Mouse (Mus musculus): ENCODE data around the gene Gabbr2.
A peak's percentile ranks its signal among the peaks of the same experiment; 100 is the strongest.

The Gabbr2 gene

DNA sequence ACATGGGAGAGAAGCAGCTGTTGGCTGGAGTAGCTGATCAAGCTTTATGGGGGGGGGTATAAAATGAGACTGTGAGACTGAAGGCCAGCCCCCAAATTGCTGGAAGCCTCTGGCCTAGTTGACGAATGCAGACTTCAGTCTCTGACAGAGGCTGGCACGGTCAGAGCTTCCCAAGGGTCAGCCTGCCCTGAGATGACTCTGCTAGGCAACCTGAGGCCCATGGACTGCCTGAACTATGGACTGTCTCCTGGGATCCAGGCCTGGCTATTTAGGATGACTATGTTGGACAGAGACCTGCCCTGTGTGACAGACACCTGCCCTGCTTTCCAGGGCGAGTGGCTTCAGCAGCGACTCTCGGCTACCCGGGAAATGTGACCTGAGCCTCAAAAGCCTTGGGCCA is 281.7 kb downstream of the Gabbr2 start:
- DNase-seq (ENCODE audit: low spot score), result no peak

DNA sequence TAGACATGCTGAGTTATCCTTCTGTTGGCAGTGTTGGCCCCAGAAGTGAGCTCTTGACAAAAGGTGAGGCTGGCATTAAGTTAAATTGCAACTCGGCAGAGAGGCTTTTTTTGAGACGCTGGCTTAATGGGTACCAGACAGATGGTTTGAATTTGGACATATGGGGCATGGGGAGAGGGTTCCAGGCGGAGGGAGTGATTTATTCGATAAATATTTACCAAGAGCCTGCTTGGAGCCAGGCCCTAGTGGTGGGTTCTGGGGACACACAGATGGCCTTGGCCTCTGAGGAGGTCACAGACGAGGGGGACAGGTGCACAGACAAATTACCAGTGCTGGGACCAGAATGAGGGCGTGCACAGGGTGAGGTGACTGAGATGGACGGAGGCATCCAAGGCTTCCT is 282.2 kb downstream of the Gabbr2 start:
- DNase-seq (ENCODE audit: low spot score), result no peak

DNA sequence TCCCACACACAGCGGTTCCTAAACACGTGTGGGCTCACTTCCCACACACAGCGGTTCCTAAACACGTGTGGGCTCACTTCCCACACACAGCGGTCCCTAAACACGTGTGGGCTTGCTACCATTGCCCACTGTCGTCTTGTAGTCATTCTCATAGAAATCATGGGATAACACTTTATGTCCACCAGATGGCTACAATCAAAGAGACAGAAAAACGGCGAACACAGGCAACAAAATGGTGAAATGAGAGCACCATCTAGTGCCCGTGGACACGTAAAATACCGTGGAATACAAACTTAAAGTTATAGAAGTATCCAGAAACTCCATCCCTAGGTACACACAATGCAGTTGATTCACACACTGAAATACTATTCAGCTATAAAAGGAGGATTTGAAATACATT is 285.9 kb downstream of the Gabbr2 start:
- DNase-seq (ENCODE audit: low spot score), result no peak

DNA sequence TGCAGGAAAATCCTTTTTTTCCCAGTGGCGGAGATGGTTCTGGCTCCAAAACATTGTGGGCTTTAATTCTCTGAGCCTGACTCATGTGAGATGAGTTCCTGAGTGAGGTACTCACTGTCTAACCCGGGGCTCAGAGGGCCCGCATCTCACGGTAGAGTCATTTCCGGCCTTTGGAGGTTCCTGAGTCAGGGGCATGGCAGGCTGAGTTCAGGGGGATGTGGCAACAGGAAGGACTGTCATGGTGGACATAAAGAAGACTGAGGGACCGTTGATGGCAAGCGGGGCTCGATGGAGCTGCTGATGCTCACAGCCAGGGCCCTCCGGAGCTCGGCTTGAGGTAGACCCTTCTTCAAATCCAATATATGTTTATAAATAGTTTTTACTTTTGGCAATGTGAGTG is 288.5 kb downstream of the Gabbr2 start:
- no peak for DNase-seq (ENCODE audit: low spot score)

DNA sequence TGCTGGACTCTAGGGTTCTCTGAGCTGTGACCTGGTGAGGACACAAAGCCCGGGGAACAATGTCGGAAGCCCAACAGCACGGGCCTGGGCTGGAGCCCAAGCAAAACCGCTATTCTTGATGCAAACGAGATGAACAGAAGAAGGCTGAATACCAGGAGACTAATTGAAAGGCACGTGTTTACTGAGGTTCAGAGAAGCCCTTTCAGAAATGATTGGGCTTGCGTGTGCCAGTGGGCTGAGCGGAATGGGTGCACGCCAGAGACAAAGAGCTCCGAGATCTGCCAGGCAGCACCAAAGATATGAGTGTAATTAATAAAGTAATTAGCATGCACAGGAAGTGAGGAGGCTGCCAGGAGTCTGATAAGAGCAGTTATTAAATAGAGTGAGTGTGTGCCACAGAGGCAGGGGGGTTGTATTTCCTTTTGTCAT is 291.4 kb downstream of the Gabbr2 start:
- DNase-seq (ENCODE audit: low spot score), result no peak

DNA sequence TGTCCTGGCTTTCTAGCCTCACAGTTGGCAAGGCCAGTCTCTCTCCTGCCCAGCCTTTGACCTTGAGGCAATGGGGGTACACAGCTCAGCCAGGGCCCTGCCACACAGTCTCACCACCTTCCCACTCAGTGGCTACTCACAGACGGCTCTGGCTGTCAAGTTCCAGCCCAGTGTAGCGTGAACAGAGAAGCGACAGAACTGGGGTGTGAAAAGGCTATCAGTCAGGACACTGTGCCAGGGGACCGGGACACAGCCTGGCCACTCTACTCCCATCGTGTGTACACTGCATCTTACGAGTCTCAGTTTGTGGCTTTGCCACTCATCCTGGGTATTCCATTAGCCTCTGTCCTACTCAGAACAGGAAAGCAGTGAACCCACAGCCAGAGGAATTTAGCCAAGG is 295.2 kb downstream of the Gabbr2 start:
- no peak for DNase-seq (ENCODE audit: low spot score)

DNA sequence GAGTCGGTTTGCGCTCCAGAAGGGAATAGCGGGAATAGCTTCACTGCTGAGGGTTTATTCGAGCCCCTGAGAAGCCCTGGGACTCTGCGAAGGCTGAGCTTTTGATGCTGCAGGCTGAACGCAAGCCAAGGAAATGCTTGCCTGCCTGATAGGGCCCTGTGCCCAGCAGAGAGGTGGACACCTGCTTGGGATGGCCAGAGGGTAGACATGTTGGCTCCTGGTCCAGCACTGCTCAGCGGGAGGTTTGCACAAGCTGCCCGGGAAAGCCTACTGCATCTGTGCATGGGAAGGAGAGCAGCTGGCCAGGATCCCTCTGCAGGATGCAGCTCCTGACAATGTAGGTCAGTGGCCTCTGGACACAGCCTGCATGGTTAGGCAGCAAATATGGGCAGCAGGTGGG is 301.1 kb downstream of the Gabbr2 start:
- DNase-seq (ENCODE audit: low spot score), result no peak

DNA sequence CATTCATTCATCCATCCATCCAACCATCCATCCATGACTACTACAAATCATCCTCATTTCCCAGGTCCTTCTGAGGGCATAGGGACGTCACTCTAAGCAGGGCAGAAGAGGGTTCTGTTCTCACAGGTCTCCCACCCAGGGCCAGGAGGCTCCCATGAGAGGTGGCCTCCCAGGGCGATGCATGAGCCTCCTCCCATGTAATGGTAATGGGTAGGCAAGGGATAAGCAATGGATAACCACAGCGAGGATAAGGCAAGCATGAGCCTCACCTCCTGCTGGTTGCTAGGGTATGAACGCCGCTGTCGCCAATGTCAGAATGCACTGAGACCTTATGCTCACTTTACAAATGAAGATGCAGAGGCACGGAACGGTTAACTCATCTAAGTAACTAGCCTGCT is 301.7 kb downstream of the Gabbr2 start:
- DNase-seq (ENCODE audit: low spot score), result no peak

DNA sequence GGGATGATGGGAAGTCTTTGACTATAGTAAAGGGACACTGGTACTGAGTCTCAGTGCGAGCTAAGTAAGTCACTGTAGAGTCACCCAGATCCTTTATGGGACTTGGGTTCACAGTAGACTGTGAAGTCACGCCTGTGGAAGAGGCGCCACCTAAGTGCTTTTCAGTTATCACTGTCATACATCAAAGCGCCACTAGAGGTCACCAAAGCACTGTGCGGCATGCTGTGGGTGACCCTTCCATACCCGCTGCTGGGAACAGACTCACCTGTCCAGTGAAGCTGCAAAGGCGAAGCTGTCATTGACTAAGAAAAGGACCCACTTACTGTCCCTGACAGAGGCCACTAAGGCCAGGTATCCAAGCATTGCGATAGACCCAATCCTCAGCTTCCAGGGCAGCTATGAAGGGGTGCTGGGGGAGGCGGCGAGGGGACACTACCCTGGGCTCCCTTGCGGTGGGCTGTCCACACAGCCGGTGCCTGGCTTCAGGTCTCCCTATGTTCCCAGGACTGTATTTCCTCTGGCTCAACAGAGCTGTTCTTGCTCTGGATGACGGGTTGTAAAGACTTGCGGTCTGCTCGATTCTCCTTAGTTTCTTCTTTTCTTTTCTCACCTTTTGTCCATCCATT is 302.2 kb downstream of the Gabbr2 start:
- peak; percentile 57 for DNase-seq (ENCODE audit: low spot score)

DNA sequence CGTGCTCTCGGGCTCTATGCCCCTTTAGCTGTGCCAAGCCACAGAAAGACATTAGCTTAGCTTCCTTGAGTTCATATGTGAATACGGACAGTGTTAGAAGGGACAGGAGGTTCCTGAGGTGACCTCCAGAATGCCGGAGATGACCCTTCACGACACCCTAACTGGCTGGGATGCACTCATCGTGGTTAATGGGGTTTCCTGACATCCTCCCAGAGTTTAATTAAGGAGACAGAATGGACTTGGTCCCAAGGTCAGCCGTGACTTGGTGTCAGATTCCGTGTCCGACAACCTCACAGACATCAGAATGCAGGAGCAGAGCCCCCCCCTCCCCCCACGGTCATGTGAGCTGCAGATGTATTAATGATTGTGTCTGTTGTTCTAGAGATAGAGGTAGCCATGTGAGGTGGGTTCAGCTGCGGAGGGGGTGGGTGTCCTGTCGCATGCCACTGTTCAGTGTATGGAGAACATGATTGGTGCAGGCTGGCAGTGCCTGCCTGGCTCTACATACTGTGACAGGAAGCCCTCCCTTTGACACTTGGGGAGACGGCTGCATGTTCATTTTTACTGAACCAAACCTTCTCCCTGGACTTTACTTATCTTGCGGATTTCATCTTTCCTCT is 303.4 kb downstream of the Gabbr2 start:
- no peak for DNase-seq (ENCODE audit: low spot score)

DNA sequence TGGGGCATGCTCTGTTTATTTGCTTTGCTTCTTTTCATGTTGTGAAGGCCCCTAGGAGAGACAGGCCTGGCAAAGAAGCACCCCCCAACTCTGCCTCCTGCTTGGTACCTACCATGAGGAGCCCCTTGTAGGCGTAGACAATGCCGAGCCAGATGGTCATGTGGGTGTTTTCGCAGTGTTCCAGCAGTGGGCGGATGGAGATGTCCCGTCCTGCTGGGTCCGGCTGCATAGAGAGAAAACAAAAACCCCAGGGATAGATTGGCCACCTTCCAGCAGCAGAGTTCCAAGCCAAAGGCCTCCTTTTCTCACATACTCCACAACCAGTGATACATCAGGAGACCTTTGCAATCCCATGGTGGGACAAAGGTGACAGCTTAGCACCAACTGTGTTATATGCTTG is 307.5 kb downstream of the Gabbr2 start:
- peak; percentile 63 for DNase-seq (ENCODE audit: low spot score)

DNA sequence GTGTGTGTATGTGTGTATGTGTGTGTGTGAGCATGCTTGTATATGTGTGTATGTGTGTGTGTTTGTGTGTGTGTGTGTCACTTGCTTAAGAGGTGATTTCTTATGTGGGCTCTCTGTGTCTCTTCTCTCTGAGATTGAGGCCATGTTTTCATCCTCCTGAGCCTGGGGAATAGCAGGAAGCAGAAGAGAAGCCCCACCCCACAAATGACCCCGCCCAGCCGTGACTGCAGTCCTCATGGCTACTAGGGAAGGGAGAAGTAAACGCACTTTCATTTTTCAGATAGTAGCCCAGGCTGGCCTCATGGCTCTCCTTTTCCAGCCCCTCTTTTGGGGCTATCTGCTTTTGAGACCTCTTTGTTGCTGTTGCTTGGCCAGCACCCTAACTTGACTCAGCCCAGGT is 315.0 kb downstream of the Gabbr2 start:
- DNase-seq (ENCODE audit: low spot score), result no peak

DNA sequence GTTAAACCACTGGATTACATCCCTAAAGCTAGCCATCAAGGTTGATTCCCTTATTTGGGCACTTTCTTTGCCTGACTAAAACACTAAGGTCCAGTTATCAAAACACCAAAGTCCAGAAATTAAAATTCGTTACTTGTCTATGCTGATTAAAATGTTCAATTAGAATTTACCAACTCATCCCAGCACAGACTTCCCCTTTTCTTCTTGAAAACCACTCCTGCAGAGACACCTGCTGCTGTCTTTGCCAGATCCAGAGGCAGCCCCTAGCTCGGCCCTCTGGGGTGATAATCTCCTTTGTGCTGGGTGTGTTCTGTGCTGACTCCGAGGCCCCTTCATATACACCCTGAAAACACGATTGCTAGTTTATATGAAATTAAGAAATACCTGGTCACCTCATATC is 315.7 kb downstream of the Gabbr2 start:
- DNase-seq (ENCODE audit: low spot score), result no peak

DNA sequence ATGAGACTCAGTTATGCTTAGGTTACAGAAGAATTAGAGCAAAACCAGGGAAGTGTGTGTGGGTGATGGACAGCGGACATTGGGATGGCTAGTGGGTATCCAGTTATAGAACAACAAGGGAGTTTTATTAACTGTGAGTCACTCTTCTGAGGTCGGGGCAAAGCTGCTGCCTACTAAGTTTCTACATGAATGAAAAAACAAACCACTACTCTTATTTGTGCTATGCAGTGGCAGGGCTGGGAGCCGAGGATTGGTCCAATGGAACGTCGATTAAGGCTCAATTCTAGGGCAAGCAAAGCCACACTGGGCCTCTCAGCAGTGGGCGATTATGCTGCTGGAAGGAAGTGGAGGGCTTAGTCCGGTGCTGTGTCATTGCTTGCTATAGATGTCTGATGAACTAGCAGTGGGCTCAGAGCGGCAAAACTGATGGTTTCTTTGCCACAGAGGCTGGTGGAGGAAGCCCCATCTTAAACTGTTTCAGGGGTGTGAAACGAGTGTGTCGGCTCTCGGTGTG is 316.3 kb downstream of the Gabbr2 start:
- no peak for DNase-seq (ENCODE audit: low spot score)

DNA sequence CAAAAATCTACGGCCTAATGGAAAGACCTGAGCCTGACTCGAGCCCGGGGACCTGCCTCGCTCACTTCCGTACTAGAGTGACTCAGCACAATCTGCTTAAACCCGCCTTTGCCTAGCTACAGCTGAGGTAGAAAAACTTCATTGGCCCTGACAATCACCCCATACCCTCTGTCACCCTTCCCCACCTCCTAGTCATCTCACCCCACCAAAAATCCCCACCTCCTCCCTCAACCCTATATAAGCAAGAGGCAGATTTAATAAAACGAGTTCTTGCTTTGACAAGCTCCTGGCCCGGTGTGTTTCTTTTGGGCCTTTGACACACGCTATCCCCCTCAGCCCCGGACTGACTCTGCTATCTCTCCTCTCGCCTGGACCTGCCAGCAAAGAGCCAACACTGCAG is 323.1 kb downstream of the Gabbr2 start:
- no peak for DNase-seq (ENCODE audit: low spot score)

DNA sequence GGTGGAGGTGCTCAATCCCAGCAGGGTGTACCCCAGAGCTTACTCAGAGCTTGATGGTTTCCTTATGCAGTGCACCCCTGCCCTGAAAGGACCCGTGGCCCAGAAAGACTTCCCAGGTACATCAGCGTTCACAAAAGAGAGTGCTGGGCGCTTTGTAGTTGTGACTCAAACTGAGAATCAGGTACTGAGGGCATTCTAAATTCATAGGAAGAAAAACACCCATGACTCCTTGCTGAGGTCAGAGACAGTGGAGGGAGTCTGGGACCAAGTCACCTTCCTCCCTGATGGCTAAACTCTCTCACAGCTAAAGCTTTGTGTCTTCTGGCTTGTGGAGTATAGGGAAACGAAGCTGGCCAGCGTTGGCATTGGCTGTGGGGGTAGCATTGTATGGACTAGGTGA is 325.3 kb downstream of the Gabbr2 start:
- no peak for DNase-seq (ENCODE audit: low spot score)

DNA sequence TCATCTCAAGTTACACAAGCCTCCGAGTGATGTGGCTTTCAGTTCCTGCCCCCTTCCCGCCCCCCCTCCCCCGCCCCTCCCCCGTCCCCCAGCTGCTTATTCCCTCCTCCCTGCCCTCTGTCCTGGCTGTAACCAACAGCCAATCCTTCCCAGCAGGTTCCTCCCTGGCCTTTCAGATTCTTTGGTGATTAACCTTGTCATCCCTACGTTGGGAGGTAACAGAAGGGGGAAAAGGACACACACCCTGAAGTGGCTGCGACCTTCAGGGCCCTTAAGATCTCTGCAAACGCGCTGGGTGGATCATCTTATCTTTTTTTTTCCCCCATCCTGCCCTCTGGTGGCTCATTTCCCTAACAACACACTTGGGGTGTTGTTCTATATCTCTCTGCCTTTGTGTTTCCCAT is 326.3 kb downstream of the Gabbr2 start:
- no peak for DNase-seq (ENCODE audit: low spot score)

DNA sequence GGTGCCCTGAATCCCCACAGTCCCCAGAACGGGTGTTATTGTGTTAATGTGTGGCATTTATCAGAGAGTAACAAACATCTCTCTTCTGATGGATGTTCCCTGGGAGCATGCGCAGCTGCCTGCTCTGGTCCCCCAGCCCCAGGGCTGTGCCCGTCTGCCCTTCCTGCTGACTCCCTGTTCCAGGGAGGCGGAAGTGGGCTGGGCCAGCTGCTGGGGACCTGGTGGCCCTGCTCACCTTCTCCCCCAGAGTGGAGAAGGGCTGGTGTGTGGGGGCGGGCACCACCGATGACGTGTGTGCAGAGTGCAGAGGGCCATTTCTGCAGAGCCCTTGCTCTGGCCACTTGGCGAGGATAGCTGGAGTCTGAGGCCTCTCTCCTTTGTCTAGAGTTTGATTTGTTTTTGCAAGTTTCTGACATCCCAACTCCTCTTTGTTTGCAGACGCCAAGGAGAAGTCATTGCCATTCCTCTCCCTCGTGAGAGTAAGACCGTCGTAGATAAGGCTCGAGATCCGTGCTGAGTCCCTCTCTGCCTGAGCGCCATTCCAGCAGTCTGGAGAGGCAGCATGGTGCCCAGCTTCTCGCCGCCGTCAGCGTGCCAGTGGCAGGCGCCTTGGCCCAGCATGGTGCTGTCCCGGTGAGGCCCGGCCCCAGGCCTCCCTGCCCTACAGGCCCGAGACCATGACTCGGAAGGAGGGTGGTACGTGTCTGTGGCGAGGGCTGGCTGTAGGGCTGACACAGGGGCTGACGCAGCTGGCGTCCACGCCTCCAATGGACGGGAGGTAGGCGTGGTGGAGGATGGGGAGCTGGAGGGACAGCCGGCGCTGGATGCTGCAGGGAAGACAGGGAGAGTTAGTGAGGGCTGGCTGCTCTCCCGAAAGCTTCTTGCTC is 327.3 kb downstream of the Gabbr2 start:
- DNase-seq (ENCODE audit: low spot score), result no peak

DNA sequence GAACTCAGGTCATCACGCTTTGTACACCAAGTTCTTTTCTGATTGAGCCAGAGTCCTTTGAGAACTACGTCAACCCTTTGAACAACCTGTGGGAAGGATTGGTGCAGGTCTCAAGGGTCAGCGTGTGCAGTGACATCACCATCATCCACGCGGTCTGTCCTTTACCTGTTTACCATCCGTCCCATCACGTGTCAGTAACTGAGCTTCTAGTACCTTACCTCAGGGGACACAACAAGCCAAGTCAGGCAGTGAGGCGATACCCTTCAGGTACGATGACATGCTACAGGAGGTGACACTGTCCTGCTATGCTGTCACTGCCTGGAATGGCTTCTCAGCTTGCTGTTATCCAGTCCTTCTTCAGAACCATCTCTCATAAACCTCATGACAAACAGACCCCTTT is 330.2 kb downstream of the Gabbr2 start:
- no peak for DNase-seq (ENCODE audit: low spot score)

DNA sequence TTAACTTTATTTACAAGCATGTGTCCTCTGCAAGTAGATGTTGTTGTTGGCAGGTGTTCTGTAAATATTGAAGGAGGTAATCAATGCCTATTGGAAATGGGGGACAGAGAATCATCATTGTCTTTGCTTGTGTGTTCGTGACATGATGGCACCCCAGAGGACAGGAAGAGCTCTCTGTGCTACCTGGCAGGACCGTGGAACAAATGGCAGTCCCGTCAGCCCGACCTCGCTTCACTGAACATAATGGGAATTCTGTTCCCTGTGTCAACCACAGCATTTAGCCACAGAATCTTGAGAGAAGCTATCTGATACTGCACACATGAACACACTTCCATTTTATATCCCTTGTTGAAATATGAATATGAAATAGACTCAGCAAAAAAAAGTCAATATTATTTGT is 332.7 kb downstream of the Gabbr2 start:
- DNase-seq (ENCODE audit: low spot score), result no peak

DNA sequence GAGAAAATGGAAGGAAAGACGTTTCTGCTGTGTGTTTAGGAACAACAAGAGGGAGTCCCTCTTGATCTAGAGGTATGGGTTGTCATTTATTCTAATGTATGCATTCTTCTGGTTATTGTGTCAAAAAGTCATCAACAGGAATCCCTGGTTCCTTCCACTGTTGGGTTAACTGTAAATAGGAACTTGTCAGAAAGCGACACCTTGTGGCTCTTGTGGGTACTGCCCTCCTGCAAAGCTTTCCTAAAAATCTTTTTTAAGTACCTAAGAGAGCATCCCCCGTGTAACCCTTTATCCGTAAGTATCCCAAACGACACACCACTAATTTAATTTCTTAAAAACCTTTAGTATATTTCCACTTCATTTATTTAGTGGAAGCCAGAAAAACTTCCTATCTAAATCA is 334.6 kb downstream of the Gabbr2 start:
- DNase-seq (ENCODE audit: low spot score), result no peak

DNA sequence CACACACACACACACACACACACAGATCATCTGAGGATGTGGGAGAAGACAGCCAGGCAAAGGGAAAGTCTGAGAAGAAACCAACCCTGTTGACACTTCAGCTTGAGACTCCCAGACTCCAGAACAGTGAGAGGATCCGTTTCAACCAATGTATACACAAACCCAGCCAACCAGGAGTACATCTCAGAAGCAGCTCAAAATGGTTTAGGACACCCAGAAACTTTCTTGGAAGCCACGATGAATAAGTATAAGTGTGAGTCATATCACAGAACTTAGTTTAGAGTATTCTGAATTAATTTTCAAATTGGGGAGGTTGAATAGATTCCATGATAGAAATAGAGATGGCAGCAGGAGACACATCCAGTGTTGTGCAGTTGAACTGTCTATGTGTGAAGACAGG is 335.7 kb downstream of the Gabbr2 start:
- DNase-seq (ENCODE audit: low spot score), result no peak

DNA sequence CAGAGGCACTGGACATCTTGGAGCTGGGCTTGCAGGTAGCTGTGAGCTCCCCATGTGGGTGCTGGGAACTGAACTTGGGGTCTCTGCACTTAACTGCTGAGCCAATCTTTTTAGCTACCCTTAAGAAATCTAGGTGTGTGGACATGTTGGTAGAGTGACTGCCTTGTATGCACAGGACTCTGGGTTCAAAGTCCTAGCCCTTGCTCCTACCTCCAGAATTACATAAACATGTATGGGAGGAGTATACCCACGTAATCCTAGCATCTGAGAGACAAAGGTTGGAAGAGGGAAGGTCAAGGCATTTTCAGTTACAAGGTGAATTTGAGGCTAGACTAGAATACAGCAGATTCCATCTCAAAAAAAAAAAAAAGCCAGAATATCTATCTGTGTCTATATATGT is 336.4 kb downstream of the Gabbr2 start:
- DNase-seq (ENCODE audit: low spot score), result no peak

All from layer of hippocampus, adult 9-10 months (tissue).